Mouse (Mus musculus) activated CD4-positive, CD25-positive, alpha-beta regulatory T cell, adult 4 months (primary cell): ENCODE results near the gene 1700007K13Rik. TPM values are rescaled to one million over a fixed set of nuclear protein-coding genes. Genes with fewer than 3 reads are reported as not detected.
A peak's percentile ranks its signal among the peaks of the same experiment; 100 is the strongest.
"Not testable (repeated sequence)": the region's sequence is repeated elsewhere in the genome, so short reads cannot be mapped to it uniquely, and the experiment has no call there.

Source experiments
- ATAC-seq: one replicate; pipeline ENCODE4 v1.8.0; 2017
- polyA plus RNA-seq, 2 experiments: library from polyadenylated mRNA; unstranded; fragments of 100-300 nt; shearing (Covaris generic); gene quantifications; one replicate each; pipeline ENCODE4 v1.2.1; 2017

The 1700007K13Rik gene
- polyA plus RNA-seq, result under 1 TPM in 1 of 2 experiments, not detected in 1; 0.52 TPM

GRCm38 (mm10) chr2:28465836-28466518, at the start of gene 1700007K13Rik:
TSS of gene 1700007K13Rik (minus strand) at chr2:28466332.
- peak; percentile 87 for ATAC-seq

GRCm38 (mm10) chr2:28514489-28514888, 48.4 kb upstream of the 1700007K13Rik start:
- peak; percentile 36 for ATAC-seq

GRCm38 (mm10) chr2:28513431-28514370, 47.6 kb upstream of the 1700007K13Rik start:
- no peak for ATAC-seq

GRCm38 (mm10) chr2:28512798-28513401, 46.8 kb upstream of the 1700007K13Rik start, which contains the start of gene Ralgds:
TSS of gene Ralgds (plus strand) at chr2:28513125.
- ATAC-seq, result peak; percentile 7

- not testable (repeated sequence) for ATAC-seq
Observed at GRCm38 (mm10) chr2:28511600-28511999, 45.5 kb upstream of the 1700007K13Rik start.

- ATAC-seq, result no peak
Observed at GRCm38 (mm10) chr2:28506291-28506690, 40.2 kb upstream of the 1700007K13Rik start.

- no peak for ATAC-seq
Observed at GRCm38 (mm10) chr2:28505795-28506194, 39.7 kb upstream of the 1700007K13Rik start, which contains the start of gene Gm10134. TSS of gene Gm10134 (plus strand) at chr2:28506095.

- ATAC-seq, result no peak
Observed at GRCm38 (mm10) chr2:28504676-28505075, 38.5 kb upstream of the 1700007K13Rik start.

- no peak for ATAC-seq
Observed at GRCm38 (mm10) chr2:28502987-28503386, 36.9 kb upstream of the 1700007K13Rik start.

GRCm38 (mm10) chr2:28498431-28498830, 32.3 kb upstream of the 1700007K13Rik start:
- ATAC-seq, result no peak

- ATAC-seq, result no peak
Observed at GRCm38 (mm10) chr2:28497561-28497960, 31.4 kb upstream of the 1700007K13Rik start.

GRCm38 (mm10) chr2:28496671-28497070, 30.5 kb upstream of the 1700007K13Rik start, which contains the start of gene Gbgt1:
TSS of gene Gbgt1 (plus strand) at chr2:28496891.
- no peak for ATAC-seq

GRCm38 (mm10) chr2:28495801-28496595, 29.9 kb upstream of the 1700007K13Rik start:
- ATAC-seq, result no peak

- ATAC-seq, result no peak
Observed at GRCm38 (mm10) chr2:28495207-28495756, 29.1 kb upstream of the 1700007K13Rik start.

- ATAC-seq, result no peak
Observed at GRCm38 (mm10) chr2:28494521-28494920, 28.4 kb upstream of the 1700007K13Rik start.

- no peak for ATAC-seq
Observed at GRCm38 (mm10) chr2:28483861-28484260, 17.7 kb upstream of the 1700007K13Rik start.

- ATAC-seq, result no peak
Observed at GRCm38 (mm10) chr2:28479208-28480204, 13.4 kb upstream of the 1700007K13Rik start.

GRCm38 (mm10) chr2:28477993-28478392, 11.9 kb upstream of the 1700007K13Rik start:
- ATAC-seq, result not testable (repeated sequence)

GRCm38 (mm10) chr2:28472011-28472410, 5.9 kb upstream of the 1700007K13Rik start:
- ATAC-seq, result not testable (repeated sequence)

GRCm38 (mm10) chr2:28470591-28470990, 4.5 kb upstream of the 1700007K13Rik start:
- no peak for ATAC-seq
